Mouse (Mus musculus) CH12.LX (cell line): ENCODE results near the gene Sh3bp2. TPM values are rescaled to one million over a fixed set of nuclear protein-coding genes. Genes with fewer than 3 reads are reported as not detected.

Experiments
- DNase-seq: peaks from one replicate; pipeline ENCODE4 v3.0.0-alpha.2; 2013; ENCODE audit errors: extremely low read depth
- H3K27ac ChIP-seq: 2 replicates; pipeline ENCODE4 v1.5.1; 2012; ENCODE audit warnings: low read depth, mild to moderate bottlenecking, control low read depth, moderate library complexity; ENCODE audit not compliant: insufficient read depth
- H3K27me3 ChIP-seq: replicated peaks from 2 replicates; pipeline ENCODE3; 2012; ENCODE audit warnings: inconsistent platforms
- H3K36me3 ChIP-seq, 2 experiments: replicated peaks in 1 of 2; 2 replicates each; pipeline versions ENCODE3 to v1.6.1; 2012; ENCODE audit warnings: inconsistent platforms in 1 of 2, low read length in 1 of 2, mild to moderate bottlenecking in 1 of 2, mixed read lengths in 1 of 2, moderate library complexity in 1 of 2; ENCODE audit not compliant: control insufficient read depth in 1 of 2, insufficient read depth in 1 of 2
- H3K4me1 ChIP-seq, 2 experiments: 2 replicates each; pipeline ENCODE4 v1.6.1; 2012; ENCODE audit warnings: inconsistent platforms in 1 of 2, moderate library complexity in 1 of 2; ENCODE audit not compliant: insufficient read depth in 2 of 2, control insufficient read depth in 1 of 2
- H3K4me2 ChIP-seq: 2 replicates; pipeline ENCODE4 v1.6.1; 2012; ENCODE audit warnings: low read depth, mild to moderate bottlenecking, control low read depth; ENCODE audit not compliant: poor library complexity, insufficient read depth, severe bottlenecking
- H3K4me3 ChIP-seq, 3 experiments: fragments of 150-350 bp in 1 of 3; sonication (generic) in 1 of 3; replicated peaks in 1 of 3; 2 replicates each; pipeline versions ENCODE3 to v1.5.1; 2011 to 2012; ENCODE audit warnings: low read depth in 2 of 3, low read length in 2 of 3, mild to moderate bottlenecking in 2 of 3, moderate library complexity in 2 of 3, control low read depth in 1 of 3, improper control_type of control experiment in 1 of 3, inconsistent platforms in 1 of 3, mixed read lengths in 1 of 3; ENCODE audit not compliant: poor library complexity in 1 of 3
- H3K79me2 ChIP-seq: replicated peaks from 2 replicates; pipeline ENCODE4 v1.6.1; 2012; ENCODE audit warnings: mild to moderate bottlenecking, moderate library complexity; ENCODE audit not compliant: control insufficient read depth, poor library complexity, insufficient read depth, severe bottlenecking; ENCODE audit errors: extremely low read depth
- H3K9ac ChIP-seq: 2 replicates; pipeline ENCODE4 v1.6.1; 2012; ENCODE audit warnings: low read depth, mild to moderate bottlenecking, control low read depth, moderate library complexity; ENCODE audit not compliant: insufficient read depth
- H3K9me3 ChIP-seq: replicated peaks from 2 replicates; pipeline ENCODE3; 2012; ENCODE audit warnings: low read length, inconsistent platforms, mixed read lengths
- CHD2 ChIP-seq: IDR thresholded peaks from 2 replicates; pipeline ENCODE4 v1.6.1; 2011; ENCODE audit warnings: low read length, improper control_type of control experiment
- E2F4 ChIP-seq: IDR thresholded peaks from 2 replicates; pipeline ENCODE4 v1.6.1; 2011; ENCODE audit warnings: low read depth, low read length, improper control_type of control experiment; ENCODE audit not compliant: insufficient replicate concordance
- GABPA ChIP-seq: IDR thresholded peaks from 2 replicates; pipeline ENCODE4 v1.6.1; 2012; ENCODE audit warnings: low read depth, low read length, improper control_type of control experiment, inconsistent platforms; ENCODE audit not compliant: insufficient replicate concordance
- IRF4 ChIP-seq: IDR thresholded peaks from 2 replicates; pipeline ENCODE4 v1.6.1; 2014; ENCODE audit warnings: low read depth, mild to moderate bottlenecking, inconsistent platforms, low read length, improper control_type of control experiment
- JUN ChIP-seq: IDR thresholded peaks from 2 replicates; pipeline ENCODE4 v1.6.1; 2011; ENCODE audit warnings: low read depth, mild to moderate bottlenecking, low read length, improper control_type of control experiment, moderate library complexity; ENCODE audit not compliant: insufficient read depth
- JUND ChIP-seq: conservative IDR thresholded peaks from 2 replicates; pipeline ENCODE4 v1.6.1; 2011; ENCODE audit warnings: low read depth, low read length, improper control_type of control experiment
- KAT2A ChIP-seq: IDR thresholded peaks from 2 replicates; pipeline ENCODE4 v1.6.1; 2012; ENCODE audit warnings: low read length, improper control_type of control experiment, inconsistent platforms; ENCODE audit not compliant: insufficient replicate concordance
- MAX ChIP-seq: IDR thresholded peaks from 2 replicates; pipeline ENCODE4 v1.6.1; 2011; ENCODE audit warnings: low read length, improper control_type of control experiment
- MXI1 ChIP-seq: IDR thresholded peaks from 2 replicates; pipeline ENCODE4 v1.6.1; 2011; ENCODE audit warnings: mild to moderate bottlenecking, low read depth, low read length, improper control_type of control experiment
- NRF1 ChIP-seq: IDR thresholded peaks from 2 replicates; pipeline ENCODE4 v1.6.1; 2014; ENCODE audit warnings: low read depth, mild to moderate bottlenecking, inconsistent platforms, low read length, improper control_type of control experiment, moderate library complexity
- PAX5 ChIP-seq: IDR thresholded peaks from 2 replicates; pipeline ENCODE4 v1.6.1; 2012; ENCODE audit warnings: low read length, inconsistent platforms, mixed read lengths
- POLR2AphosphoS2 ChIP-seq: IDR thresholded peaks from 2 replicates; pipeline ENCODE4 v1.6.1; 2011; ENCODE audit warnings: low read depth, low read length, improper control_type of control experiment
- RCOR1 ChIP-seq: conservative IDR thresholded peaks from 2 replicates; pipeline ENCODE4 v1.6.1; 2012; ENCODE audit warnings: low read depth, mild to moderate bottlenecking, inconsistent platforms, low read length, improper control_type of control experiment
- SMC3 ChIP-seq: IDR thresholded peaks from 2 replicates; pipeline ENCODE4 v1.6.1; 2011; ENCODE audit warnings: low read depth, low read length, improper control_type of control experiment
- TCF12 ChIP-seq: IDR thresholded peaks from 2 replicates; pipeline ENCODE4 v1.6.1; 2014; ENCODE audit warnings: low read depth, mild to moderate bottlenecking, inconsistent platforms, low read length, improper control_type of control experiment
- UBTF ChIP-seq: IDR thresholded peaks from 2 replicates; pipeline ENCODE4 v1.6.1; 2012; ENCODE audit warnings: low read depth, mild to moderate bottlenecking, inconsistent platforms, low read length, improper control_type of control experiment, moderate library complexity
- ZKSCAN1 ChIP-seq: IDR thresholded peaks from 2 replicates; pipeline ENCODE4 v1.6.1; 2012; ENCODE audit warnings: low read depth, inconsistent platforms, low read length, improper control_type of control experiment, borderline replicate concordance
- ZNF384 ChIP-seq: IDR thresholded peaks from 2 replicates; pipeline ENCODE4 v1.6.1; 2012; ENCODE audit warnings: low read depth, low read length, improper control_type of control experiment, inconsistent platforms
- dilution Hi-C: fragments of 300-500 bp; cut with MboI; formaldehyde crosslinking; loops from 2 replicates; pipeline ENCODE4 v1.14.3; 2020; ENCODE audit warnings: low sequenced_read_pairs; ENCODE audit not compliant: extremely low pct_unique_long_range_greater_than_20kb, extremely low pct_ligation_motif_present
- in situ Hi-C: fragments of 300-500 bp; cut with MboI; formaldehyde crosslinking; loops from 3 replicates; pipeline ENCODE4 v1.14.3; 2019; ENCODE audit warnings: low sequenced_read_pairs, low pct_ligation_motif_present, low pct_unique_long_range_greater_than_20kb, mixed read lengths
- polyA plus RNA-seq: library from polyadenylated mRNA; unstranded; fragments of >175 nt; gene quantifications from 2 replicates; pipeline ENCODE4 v1.2.1, GENCODE M21; 2012; ENCODE audit warnings: low read depth; ENCODE audit not compliant: insufficient read length
- total RNA-seq, 2 experiments: library from RNA; depleted of rRNA; stranded (reverse); fragments of 300-350 nt in 1 of 2; fragments of >200 nt in 1 of 2; gene quantifications; 2 replicates each; pipeline ENCODE4 v1.2.3; 2012 to 2014

Gene Sh3bp2
- total and polyA plus RNA-seq, 3 experiments, result 5.8 to 10.5 (median 7.3) TPM

DNA sequence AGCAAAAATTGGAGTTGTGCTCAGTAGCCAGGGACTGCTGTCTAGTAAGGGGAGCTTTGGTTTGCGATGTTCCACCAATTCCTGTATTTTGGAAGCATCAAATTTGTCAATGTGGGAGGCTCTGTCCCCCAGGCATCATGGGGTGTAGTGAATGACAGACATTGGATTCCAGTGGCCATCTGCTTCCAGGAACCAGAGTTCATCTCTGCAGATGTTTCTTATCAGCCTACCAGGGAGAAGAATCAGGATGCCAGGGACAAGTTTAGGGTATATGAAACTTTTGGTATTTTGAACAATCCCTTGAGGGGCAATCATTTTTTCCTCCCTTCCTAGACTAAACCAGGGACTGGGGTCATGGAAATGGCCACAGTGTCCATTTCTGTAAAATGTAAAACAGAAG lies 38.2 kb downstream of the Sh3bp2 start:
- H3K36me3 ChIP-seq, result peaks cover 38 to 62% of the 10 kb centered on the region in 2 experiments
- H3K27me3 ChIP-seq, result no peaks in the 10 kb centered on the region
- no peak for DNase-seq
- no peak overlapping the region for H3K27ac ChIP-seq
- in situ Hi-C loops (no loop called here), dilution Hi-C loops (no loop called here)
- H3K4me2 ChIP-seq, result no peak overlapping the region
- no peaks in the 10 kb centered on the region for H3K9me3 ChIP-seq
- no peak overlapping the region for H3K4me3 ChIP-seq
- TF ChIP-seq IRF4 (no peak), RCOR1 (no peak)
- no peaks in the 10 kb centered on the region for H3K79me2 ChIP-seq
- H3K9ac ChIP-seq, result no peak overlapping the region
- peaks cover 2 to 4% of the 10 kb centered on the region in 2 experiments; a peak in 2 of 4 replicates for H3K4me1 ChIP-seq

DNA sequence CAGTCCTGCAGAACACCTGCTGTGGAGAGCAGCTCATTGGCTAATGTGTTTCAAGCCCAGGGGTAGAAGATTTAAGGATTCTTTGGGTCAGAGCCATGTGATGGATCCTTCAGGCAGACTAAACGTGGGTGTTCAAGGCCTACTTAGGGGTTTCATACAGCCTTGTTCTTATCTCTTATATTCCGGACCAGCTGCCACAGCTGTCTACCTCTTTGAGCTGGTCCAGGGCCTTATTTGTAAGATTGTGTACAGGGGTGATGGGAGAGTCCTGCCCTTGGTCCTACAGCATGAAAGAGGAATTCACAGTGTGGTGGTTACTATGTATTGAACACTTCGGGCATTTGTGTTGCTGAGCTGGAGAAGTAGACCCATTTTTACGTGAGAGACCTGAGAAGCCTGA lies 38.7 kb downstream of the Sh3bp2 start:
- H3K9ac ChIP-seq, result no peak overlapping the region

DNA sequence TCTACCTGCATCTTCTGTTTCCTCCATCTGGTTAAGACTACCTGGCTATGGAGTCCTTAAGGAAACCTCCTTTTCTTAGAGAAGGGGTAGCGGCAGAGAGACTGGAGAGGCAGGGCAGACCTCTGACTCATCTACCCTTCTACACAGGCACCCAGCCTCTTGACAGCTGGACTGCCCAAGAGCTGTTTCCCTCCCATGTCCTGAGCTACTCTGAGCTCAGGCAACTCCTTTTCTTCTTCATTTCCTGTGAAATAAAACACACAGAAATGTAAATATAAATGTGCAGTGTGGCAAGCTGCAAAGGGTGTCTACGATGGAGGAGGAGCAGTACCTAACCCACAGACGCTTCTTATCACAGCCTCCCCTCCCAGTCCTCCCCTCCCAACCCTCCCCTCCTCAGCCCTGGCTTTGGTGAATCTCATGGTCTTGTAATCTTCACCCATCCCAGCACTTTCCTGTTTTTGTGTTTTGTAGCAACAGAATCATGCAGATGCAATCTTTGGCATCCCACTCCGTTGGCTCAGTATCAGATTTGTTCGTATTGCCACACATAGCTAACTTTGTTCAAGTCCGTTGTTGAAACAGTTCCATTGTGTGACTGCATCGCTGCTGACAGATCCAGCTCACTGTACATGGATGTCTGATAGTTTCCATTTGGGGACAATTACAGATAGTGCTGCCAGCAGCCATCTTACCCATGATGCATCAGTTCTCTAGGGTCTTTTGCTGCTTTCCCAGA lies 40.1 kb downstream of the Sh3bp2 start:
- peaks cover 20 to 43% of the 10 kb centered on the region in 2 experiments for H3K36me3 ChIP-seq
- no peaks in the 10 kb centered on the region for H3K79me2 ChIP-seq
- no peaks in the 10 kb centered on the region for H3K27me3 ChIP-seq
- no peaks in the 10 kb centered on the region for H3K9me3 ChIP-seq
- H3K9ac ChIP-seq, result no peak overlapping the region
- H3K4me1 ChIP-seq, result peaks cover 2 to 4% of the 10 kb centered on the region in 2 experiments; a peak in 2 of 4 replicates
- TF ChIP-seq GABPA, result no peak
- TF ChIP-seq RCOR1, result no peak
- TF ChIP-seq POLR2AphosphoS2, result no peak
- no peak for TF ChIP-seq KAT2A
- no peak for TF ChIP-seq E2F4
- no peak for TF ChIP-seq UBTF
- no peak for TF ChIP-seq JUND
- no peak for TF ChIP-seq NRF1
- no peak overlapping the region for H3K27ac ChIP-seq
- in situ Hi-C loops, result no loop called here
- no peak for DNase-seq
- no peak overlapping the region for H3K4me2 ChIP-seq
- dilution Hi-C loops, result no loop called here
- H3K4me3 ChIP-seq, result no peak overlapping the region

More for the DNA sequence above, 38.7 kb downstream of the Sh3bp2 start:
- H3K9me3 ChIP-seq, result no peaks in the 10 kb centered on the region
- dilution Hi-C loops (no loop called here), in situ Hi-C loops (no loop called here)
- peaks cover 2 to 4% of the 10 kb centered on the region in 2 experiments; a peak in 2 of 4 replicates for H3K4me1 ChIP-seq
- TF ChIP-seq PAX5, result no peak
- TF ChIP-seq JUN, result no peak
- no peak for TF ChIP-seq CHD2
- TF ChIP-seq SMC3, result no peak
- TF ChIP-seq MXI1, result no peak
- TF ChIP-seq NRF1, result no peak
- no peak for TF ChIP-seq ZNF384
- TF ChIP-seq ZKSCAN1, result no peak
- no peak for TF ChIP-seq POLR2AphosphoS2
- no peak for TF ChIP-seq GABPA
- no peak for TF ChIP-seq TCF12
- no peak for TF ChIP-seq MAX
- H3K4me3 ChIP-seq, result no peak overlapping the region
- H3K27ac ChIP-seq, result no peak overlapping the region
- H3K4me2 ChIP-seq, result no peak overlapping the region
- H3K79me2 ChIP-seq, result no peaks in the 10 kb centered on the region
- peaks cover 33 to 57% of the 10 kb centered on the region in 2 experiments for H3K36me3 ChIP-seq
- no peak for DNase-seq
- no peaks in the 10 kb centered on the region for H3K27me3 ChIP-seq
